Mouse (Mus musculus): ENCODE results near the gene Crygc. TPM values are rescaled to one million over a fixed set of nuclear protein-coding genes. Genes with fewer than 3 reads are reported as not detected.

Crygc gene
- polyA plus RNA-seq (2015; fragmentation: Nextera tagmentation; extraction: Ambion mirVana), result not detected in 2 replicates

DNA sequence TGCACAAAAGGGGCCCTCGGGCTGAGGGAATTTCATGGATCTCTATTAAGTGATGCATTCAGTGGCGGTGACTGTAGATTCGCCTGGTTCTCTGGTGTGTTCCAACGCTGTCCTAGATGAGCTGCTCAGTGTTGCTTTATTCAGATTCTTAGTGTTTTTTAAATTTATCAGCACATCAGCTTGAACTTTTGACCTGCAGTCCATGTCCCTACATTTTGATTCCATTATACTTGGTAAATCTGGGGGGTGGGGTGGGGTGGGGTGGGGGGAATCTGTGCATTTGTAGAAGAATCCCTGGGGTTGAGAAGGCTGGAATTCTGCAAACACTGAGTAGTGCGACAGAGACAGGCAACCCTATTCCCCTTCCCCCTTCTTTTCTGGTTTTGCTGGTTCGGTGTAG is at the start of gene Crygc:
Gene Crygc, minus strand, starts transcription at position 101 of the 400 bp plus-strand sequence.
- no peak within 1 kb of the TSS for H3K4me2 ChIP-seq
- no peaks in the 10 kb centered on the region for H3K36me3 ChIP-seq
- H3K27me3 ChIP-seq, result no peaks in the 10 kb centered on the region
- no peaks in the 10 kb centered on the region for H3K9me3 ChIP-seq
- ATAC-seq (ENCODE audit: insufficient number of reproducible peaks, insufficient read depth, low FRiP score, low TSS enrichment, low read depth), result no peak
- no peak within 1 kb of the TSS for H3K9ac ChIP-seq
- H3K27ac ChIP-seq, result no peak within 1 kb of the TSS
- no peaks in the 10 kb centered on the region for H3K4me1 ChIP-seq
- 54% methylated on average over 6 of the region's 6 CpGs for WGBS
- no peak within 1 kb of the TSS for H3K4me3 ChIP-seq

DNA sequence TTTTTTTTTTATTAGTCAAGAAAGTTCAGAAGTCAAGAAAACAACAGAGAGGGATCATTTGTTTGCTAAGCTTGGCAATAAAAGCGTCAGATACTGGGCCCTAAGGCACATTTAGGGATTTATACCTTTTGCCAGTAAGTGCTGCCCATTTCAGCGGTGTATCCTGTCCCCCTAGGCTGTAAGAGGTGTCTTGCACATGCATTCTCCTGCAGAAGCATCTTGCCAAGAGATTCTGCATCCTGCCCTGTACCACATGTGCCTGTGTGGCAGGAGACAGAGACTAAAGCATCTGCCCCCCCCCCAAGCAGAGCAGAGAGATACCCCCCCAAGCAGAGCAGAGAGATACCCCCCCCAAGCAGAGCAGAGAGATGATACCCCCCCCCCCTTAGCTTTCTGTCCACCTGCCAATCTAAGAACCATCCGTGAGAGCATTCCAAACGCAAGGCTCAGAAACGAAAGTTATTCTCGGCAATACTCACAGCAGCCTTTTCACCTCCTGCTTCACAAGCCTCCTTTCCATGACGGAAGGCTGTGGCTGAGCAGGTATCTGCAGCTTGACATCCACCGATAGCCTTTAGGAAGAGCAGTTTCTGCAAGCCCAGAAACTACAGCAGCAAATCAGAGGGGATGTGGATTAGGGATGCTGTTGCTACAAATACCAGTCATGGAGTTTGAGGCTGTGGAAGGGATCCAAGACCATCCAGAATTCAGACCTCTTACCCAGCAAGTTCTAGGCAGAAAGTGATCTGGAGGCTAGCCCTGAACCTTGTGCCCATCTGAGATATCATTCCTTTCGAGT is 49.3 kb upstream of the Crygc start, which contains the start of gene D630023F18Rik:
Gene D630023F18Rik, minus strand, starts transcription at position 641 of the 799 bp plus-strand sequence.
- H3K27me3 ChIP-seq, result no peaks in the 10 kb centered on the region

DNA sequence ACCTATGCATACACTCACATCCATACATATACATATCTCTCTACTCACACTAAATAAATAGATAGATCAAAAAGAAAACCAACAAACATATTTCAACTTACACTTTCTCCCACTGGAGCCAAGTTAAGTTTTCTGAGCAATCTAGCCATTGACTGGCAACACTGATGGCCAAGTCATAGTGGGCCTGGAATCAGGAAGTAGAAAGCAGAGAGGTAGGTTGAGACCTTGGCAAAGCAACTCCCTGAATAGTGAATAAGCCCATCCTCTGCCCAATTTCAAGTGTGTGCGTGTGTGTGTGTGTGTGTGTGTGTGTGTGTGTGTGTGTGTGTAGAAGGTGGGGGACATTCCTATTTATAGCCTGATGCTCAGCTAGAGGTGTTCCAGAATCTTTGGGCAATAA is 45.9 kb upstream of the Crygc start, which contains the start of gene Gm28845:
Gene Gm28845, minus strand, starts transcription at position 121 of the 400 bp plus-strand sequence.
- no peaks in the 10 kb centered on the region for H3K4me1 ChIP-seq
- no peak within 1 kb of the TSS for H3K4me3 ChIP-seq
- no peaks in the 10 kb centered on the region for H3K27me3 ChIP-seq
- ATAC-seq (ENCODE audit: insufficient number of reproducible peaks, insufficient read depth, low FRiP score, low TSS enrichment, low read depth), result no peak
- no peaks in the 10 kb centered on the region for H3K9me3 ChIP-seq
- no peak within 1 kb of the TSS for H3K27ac ChIP-seq
- H3K4me2 ChIP-seq, result no peak within 1 kb of the TSS
- H3K9ac ChIP-seq, result no peak within 1 kb of the TSS
- no peaks in the 10 kb centered on the region for H3K36me3 ChIP-seq
- 59% methylated on average over 1 of the region's 1 CpGs for WGBS

More for the DNA sequence above, 49.3 kb upstream of the Crygc start, which contains the start of gene D630023F18Rik:
- Histone ChIP-seq H3K9me3 (no peaks in the 10 kb centered on the region), H3K4me2 (peak within 1 kb of the TSS; percentile 52), H3K4me3 (peak within 1 kb of the TSS; percentile 27), H3K36me3 (no peaks in the 10 kb centered on the region), H3K9ac (no peak within 1 kb of the TSS), H3K27ac (no peak within 1 kb of the TSS), H3K4me1 (no peaks in the 10 kb centered on the region)
- WGBS, result 25% methylated on average over 9 of the region's 9 CpGs
- ATAC-seq (ENCODE audit: insufficient number of reproducible peaks, insufficient read depth, low FRiP score, low TSS enrichment, low read depth), result no peak

DNA sequence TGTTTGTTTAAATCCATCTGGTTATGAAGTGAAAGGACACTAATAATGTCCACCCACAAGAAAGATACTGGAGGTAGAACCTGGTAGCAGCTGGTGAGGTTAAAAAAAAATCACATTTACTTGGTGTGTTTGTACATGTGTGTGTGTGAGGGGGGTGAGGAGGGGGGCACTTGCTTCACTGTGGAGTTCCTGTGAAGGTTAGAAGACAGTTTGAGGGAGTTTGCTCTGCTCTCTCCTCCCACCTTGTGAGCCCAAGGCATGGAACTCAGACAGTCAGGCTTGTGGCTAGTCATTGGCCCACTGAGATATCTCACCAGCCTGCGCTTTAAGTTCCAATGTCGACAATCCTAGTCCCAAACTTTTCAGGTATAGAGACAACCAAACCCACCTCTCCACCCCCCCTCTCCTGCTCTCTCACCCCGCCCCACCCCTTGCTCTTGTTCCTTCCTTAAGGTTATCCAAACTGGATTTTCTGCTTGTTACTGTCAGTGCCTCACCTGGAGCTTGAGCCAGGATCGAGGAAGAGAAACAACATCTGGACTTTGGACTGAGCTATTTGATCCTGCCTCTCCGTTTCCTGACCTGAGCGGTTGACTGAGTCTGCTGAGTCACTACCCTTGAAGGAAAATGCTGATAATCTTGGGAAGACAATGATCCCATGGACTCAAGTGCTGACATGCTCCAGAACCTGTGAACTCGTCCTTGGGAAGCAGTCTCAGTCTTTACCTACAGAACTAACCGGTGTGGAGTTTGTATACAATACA is 44.8 kb upstream of the Crygc start:
- Histone ChIP-seq H3K4me1 (no peaks in the 10 kb centered on the region), H3K27ac (no peak overlapping the region), H3K9me3 (no peaks in the 10 kb centered on the region), H3K36me3 (no peaks in the 10 kb centered on the region), H3K27me3 (no peaks in the 10 kb centered on the region), H3K4me2 (no peak overlapping the region), H3K9ac (no peak overlapping the region), H3K4me3 (no peak overlapping the region)
- ATAC-seq (ENCODE audit: insufficient number of reproducible peaks, insufficient read depth, low FRiP score, low TSS enrichment, low read depth), result no peak
- WGBS, result 52% methylated on average over 8 of the region's 8 CpGs

DNA sequence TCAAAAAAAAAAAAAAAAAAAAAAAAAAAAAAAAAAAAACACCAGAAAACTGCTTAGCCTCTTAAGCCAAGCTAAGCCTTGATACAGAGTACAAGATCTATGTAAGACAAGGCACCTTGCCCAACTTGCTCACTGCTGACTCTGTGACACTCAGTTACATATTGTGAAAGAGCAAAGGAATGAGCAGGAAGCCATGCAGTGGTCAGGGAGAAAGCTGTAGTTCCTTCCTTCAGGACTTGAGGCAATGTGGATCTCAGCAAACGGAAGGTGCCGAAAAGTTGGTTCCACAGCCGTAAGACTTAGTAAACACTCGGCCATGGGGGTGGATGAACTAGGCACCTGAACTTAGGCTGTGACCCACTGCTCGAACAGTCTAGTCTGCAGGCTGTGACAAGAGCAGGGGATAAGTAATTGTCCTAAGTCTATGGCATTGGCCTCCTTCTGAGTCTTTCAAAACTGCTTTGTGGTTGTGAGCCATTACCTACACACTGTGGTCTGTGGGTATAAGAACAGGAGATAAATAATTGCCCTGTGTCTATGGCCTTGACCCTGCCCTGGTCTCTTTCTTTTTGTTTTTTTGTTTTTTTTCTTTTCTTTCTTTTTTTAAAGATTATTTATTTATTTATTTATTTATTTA is 40.2 kb upstream of the Crygc start:
- Histone ChIP-seq H3K36me3 (no peaks in the 10 kb centered on the region), H3K9ac (no peak overlapping the region), H3K27me3 (no peaks in the 10 kb centered on the region), H3K4me3 (no peak overlapping the region), H3K4me2 (no peak overlapping the region), H3K27ac (no peak overlapping the region), H3K4me1 (no peaks in the 10 kb centered on the region), H3K9me3 (no peaks in the 10 kb centered on the region)
- 95% methylated on average over 5 of the region's 5 CpGs for WGBS
- ATAC-seq (ENCODE audit: insufficient number of reproducible peaks, insufficient read depth, low FRiP score, low TSS enrichment, low read depth), result no peak

DNA sequence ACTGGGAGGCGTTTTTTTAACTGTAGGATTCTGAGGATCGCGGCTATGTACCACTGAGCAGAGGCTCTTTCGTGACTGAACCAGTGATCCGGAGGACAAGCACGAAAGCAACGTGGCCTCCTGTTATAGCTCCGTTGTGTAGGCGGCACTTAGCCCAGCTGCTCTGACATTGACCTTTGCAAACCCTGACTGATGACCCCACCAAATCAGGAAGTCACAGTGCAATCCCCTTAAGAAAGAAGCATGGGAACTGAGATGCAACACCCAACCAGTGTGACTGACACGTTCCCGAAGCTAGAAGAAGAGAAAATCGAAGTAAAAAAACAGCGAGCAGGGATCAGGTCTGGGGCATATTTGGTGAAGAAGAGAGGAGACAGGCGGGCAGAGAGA is 39.3 kb upstream of the Crygc start:
- H3K4me3 ChIP-seq, result 0 out of 2 replicates have a peak overlapping the region, but pooled peaks have one; percentile 6
- ATAC-seq (ENCODE audit: insufficient number of reproducible peaks, insufficient read depth, low FRiP score, low TSS enrichment, low read depth), result no peak
- no peaks in the 10 kb centered on the region for H3K27me3 ChIP-seq
- H3K9ac ChIP-seq, result no peak overlapping the region
- H3K27ac ChIP-seq, result no peak overlapping the region
- peak overlapping the region; percentile 47 for H3K4me2 ChIP-seq
- H3K36me3 ChIP-seq, result no peaks in the 10 kb centered on the region
- WGBS, result 52% methylated on average over 14 of the region's 14 CpGs
- H3K9me3 ChIP-seq, result no peaks in the 10 kb centered on the region
- H3K4me1 ChIP-seq, result no peaks in the 10 kb centered on the region

DNA sequence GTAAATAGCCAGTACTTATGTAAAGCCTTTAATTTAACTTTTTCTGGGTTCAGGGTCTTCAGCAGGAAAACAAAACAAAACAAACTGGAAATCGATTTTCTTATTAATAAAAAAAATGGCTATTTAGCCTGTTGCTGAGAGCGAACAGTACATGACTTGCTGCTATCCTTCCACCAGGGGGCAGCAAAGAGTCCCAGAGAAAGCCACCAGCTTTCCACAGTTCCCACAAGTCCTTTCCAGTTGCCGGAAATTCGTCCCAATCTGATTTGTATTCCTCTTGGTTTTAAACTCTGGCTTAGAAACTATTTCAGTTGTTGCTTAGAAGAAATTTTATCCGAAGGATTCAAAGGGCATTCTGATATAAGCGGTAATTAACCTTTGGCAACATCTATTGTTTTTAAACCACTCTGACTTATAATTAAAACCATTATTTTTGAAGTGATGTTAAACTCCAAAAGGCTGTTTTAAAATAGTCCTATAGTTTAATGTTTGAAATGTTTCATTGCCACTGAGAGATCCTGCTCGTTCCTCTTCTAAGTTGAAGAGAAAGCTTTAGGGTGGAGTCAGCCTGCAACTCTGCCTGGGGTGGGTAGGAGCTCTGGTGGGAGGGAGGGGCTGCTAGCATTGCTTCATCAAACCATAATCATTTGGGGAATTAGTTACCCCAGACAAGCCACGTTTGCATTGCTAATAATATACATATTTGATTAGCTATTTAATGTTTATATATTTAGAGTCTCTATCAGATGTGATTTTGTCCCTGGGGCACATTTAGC is 38.7 kb upstream of the Crygc start:
- peak overlapping the region; percentile 47 for H3K4me2 ChIP-seq
- WGBS, result 11% methylated on average over 8 of the region's 8 CpGs
- H3K27ac ChIP-seq, result no peak overlapping the region
- no peaks in the 10 kb centered on the region for H3K9me3 ChIP-seq
- H3K9ac ChIP-seq, result no peak overlapping the region
- H3K36me3 ChIP-seq, result no peaks in the 10 kb centered on the region
- no peak for ATAC-seq (ENCODE audit: insufficient number of reproducible peaks, insufficient read depth, low FRiP score, low TSS enrichment, low read depth)
- no peaks in the 10 kb centered on the region for H3K4me1 ChIP-seq
- H3K4me3 ChIP-seq, result peak overlapping the region; percentile 6; the same call in 1 of the 2 replicates
- no peaks in the 10 kb centered on the region for H3K27me3 ChIP-seq

DNA sequence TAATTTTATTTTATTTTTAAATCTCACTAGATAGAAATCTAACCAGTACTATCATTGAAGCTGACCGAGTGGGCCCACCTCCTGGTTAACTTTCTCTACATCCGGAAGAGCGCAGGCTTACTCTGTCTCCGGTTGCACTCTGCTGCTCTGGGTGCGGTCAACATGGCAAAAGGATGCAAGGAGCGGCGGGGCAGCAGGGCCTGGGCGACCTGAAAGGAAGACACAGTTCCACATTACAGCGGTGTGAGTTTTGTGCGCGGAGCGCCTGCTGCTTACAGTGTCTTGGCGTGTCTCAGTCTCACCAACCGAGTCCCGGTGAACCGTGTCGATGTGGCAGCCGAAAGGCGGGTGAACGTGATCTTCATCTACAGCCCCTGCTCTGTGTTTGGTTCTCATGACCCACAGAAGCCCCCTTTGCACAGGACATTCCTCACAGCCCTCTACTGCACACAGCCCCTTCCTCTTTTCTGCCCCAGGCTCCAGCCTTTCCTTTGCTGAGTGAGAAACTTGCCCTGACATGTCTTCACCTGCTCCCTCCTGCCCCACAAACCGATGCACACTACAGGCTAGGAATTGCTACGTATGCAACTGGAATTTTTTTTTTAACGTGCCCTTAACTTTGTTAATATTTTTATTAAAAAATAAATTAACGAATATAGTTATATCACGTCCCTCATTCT is 36.4 kb upstream of the Crygc start:
- Histone ChIP-seq H3K4me1 (no peaks in the 10 kb centered on the region), H3K4me2 (no peak overlapping the region), H3K9ac (no peak overlapping the region), H3K9me3 (no peaks in the 10 kb centered on the region), H3K4me3 (no peak overlapping the region), H3K27ac (no peak overlapping the region), H3K36me3 (no peaks in the 10 kb centered on the region), H3K27me3 (no peaks in the 10 kb centered on the region)
- no peak for ATAC-seq (ENCODE audit: insufficient number of reproducible peaks, insufficient read depth, low FRiP score, low TSS enrichment, low read depth)
- WGBS, result 74% methylated on average over 25 of the region's 25 CpGs

DNA sequence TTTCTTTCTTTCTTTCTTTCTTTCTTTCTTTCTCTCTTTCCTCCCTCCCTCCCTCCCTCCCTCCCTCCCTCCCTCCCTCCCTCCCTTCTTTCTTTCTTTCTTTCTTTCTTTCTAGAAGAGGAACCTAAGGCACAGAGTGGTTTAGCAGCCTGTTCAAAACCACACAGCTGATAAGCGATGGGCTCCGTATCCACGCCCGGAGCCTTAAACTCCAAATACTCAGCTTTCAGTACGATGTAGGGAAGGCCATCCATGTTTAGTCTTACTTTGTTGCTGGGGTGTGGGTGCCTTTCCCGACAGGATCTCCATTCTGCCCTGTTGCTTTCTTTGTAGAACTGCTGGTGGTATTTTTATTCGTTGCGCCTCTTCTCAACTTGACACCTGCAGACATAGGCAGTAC is 35.7 kb upstream of the Crygc start:
- H3K4me1 ChIP-seq, result no peaks in the 10 kb centered on the region
- no peak overlapping the region for H3K9ac ChIP-seq
- WGBS, result 92% methylated on average over 8 of the region's 8 CpGs
- H3K36me3 ChIP-seq, result no peaks in the 10 kb centered on the region
- no peak for ATAC-seq (ENCODE audit: insufficient number of reproducible peaks, insufficient read depth, low FRiP score, low TSS enrichment, low read depth)
- H3K9me3 ChIP-seq, result no peaks in the 10 kb centered on the region
- no peak overlapping the region for H3K4me3 ChIP-seq
- no peak overlapping the region for H3K4me2 ChIP-seq
- H3K27me3 ChIP-seq, result no peaks in the 10 kb centered on the region
- no peak overlapping the region for H3K27ac ChIP-seq

DNA sequence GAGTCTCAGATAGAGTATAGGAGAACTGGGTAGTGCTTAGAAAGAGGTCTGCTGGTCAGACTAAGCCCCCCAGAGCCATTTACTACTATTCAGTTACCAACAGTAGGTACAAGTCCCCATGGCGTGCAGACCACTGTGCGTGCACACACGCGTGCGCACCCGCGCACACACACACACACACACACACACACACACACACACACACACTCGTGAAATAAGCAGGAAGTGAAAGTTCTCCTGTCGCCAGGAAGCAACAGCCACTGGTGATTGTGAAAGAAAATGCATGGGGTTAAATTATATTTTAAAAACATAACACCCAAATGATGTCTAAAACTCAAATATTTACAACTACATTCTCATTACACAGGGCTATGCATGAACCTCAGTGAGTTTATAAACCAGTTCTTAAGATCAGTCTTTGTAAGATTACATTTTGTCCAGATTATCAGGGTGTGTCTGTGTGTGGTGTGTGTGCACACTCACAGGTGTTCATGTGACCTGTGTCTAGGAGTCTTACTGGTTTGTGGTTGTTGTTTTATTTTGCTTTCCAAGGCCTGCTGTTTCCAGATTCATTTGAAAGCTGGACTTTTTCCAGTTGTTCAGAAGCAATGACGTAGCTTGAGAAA is 34.3 kb upstream of the Crygc start:
- WGBS, result 91% methylated on average over 10 of the region's 10 CpGs
- H3K4me1 ChIP-seq, result no peaks in the 10 kb centered on the region
- H3K36me3 ChIP-seq, result no peaks in the 10 kb centered on the region
- no peak overlapping the region for H3K9ac ChIP-seq
- no peaks in the 10 kb centered on the region for H3K9me3 ChIP-seq
- no peaks in the 10 kb centered on the region for H3K27me3 ChIP-seq
- no peak for ATAC-seq (ENCODE audit: insufficient number of reproducible peaks, insufficient read depth, low FRiP score, low TSS enrichment, low read depth)
- no peak overlapping the region for H3K27ac ChIP-seq
- H3K4me2 ChIP-seq, result no peak overlapping the region
- no peak overlapping the region for H3K4me3 ChIP-seq
